Mouse (Mus musculus) liver, embryonic 14.5 days (tissue): ENCODE measurements around the gene Agap3. TPM values are rescaled to one million over a fixed set of nuclear protein-coding genes. Genes with fewer than 3 reads are reported as not detected.

Experiments used
- ATAC-seq: fragments of 200-750 bp; cut with Nextera tagmentation; 2 replicates; pipeline ENCODE4 v1.8.0; 2017; ENCODE audit warnings: moderate number of reproducible peaks, mild to moderate bottlenecking, moderate library complexity; ENCODE audit not compliant: insufficient read depth
- DNase-seq, 3 experiments: peaks; one replicate each; pipeline ENCODE4 v3.0.0-alpha.2; 2012 to 2013; ENCODE audit warnings: low read depth in 3 of 3, low spot score in 3 of 3
- H3K27ac ChIP-seq: fragments of 300-500 bp; sonication (generic); 2 replicates; pipeline ENCODE4 v1.5.1; 2014; ENCODE audit warnings: moderate library complexity, mild to moderate bottlenecking, control low read depth, inconsistent platforms
- H3K27me3 ChIP-seq: fragments of 300-500 bp; sonication (generic); 2 replicates; pipeline ENCODE4 v1.6.1; 2014; ENCODE audit warnings: mild to moderate bottlenecking, low read length, moderate library complexity; ENCODE audit not compliant: control insufficient read depth, insufficient read depth
- H3K36me3 ChIP-seq: fragments of 300-500 bp; sonication (generic); replicated peaks from 2 replicates; pipeline ENCODE4 v1.6.1; 2014; ENCODE audit warnings: low read depth; ENCODE audit not compliant: control insufficient read depth, insufficient read depth
- H3K4me1 ChIP-seq, 2 experiments: fragments of 200-500 bp in 1 of 2; fragments of 300-500 bp in 1 of 2; sonication (generic) in 1 of 2; replicated peaks; 2 replicates each; pipeline ENCODE4 v1.6.1; 2012 to 2014; ENCODE audit warnings: antibody characterized with exemption in 1 of 2, inconsistent platforms in 1 of 2, low read length in 1 of 2; ENCODE audit not compliant: control insufficient read depth in 2 of 2, insufficient read depth in 2 of 2
- H3K4me2 ChIP-seq: fragments of 300-500 bp; sonication (generic); 2 replicates; pipeline ENCODE4 v1.6.1; 2014; ENCODE audit warnings: low read depth, mild to moderate bottlenecking, control low read depth, moderate library complexity
- H3K4me3 ChIP-seq, 2 experiments: fragments of 200-500 bp in 1 of 2; fragments of 300-500 bp in 1 of 2; sonication (generic) in 1 of 2; 2 replicates each; pipeline ENCODE4 v1.5.1; 2012 to 2014; ENCODE audit warnings: low read depth in 2 of 2, low read length in 2 of 2, mild to moderate bottlenecking in 2 of 2, control low read depth in 1 of 2, inconsistent platforms in 1 of 2, moderate library complexity in 1 of 2; ENCODE audit not compliant: insufficient read depth in 1 of 2
- H3K9ac ChIP-seq: fragments of 300-500 bp; sonication (generic); replicated peaks from 2 replicates; pipeline ENCODE4 v1.6.1; 2014; ENCODE audit warnings: mild to moderate bottlenecking, control low read depth, moderate library complexity
- H3K9me3 ChIP-seq: fragments of 300-500 bp; sonication (generic); 2 replicates; pipeline ENCODE4 v1.6.1; 2016; ENCODE audit warnings: low read length, mixed read lengths; ENCODE audit not compliant: control insufficient read depth
- CTCF ChIP-seq: IDR thresholded peaks from 2 replicates; pipeline ENCODE4 v1.5.1; 2016; ENCODE audit warnings: antibody characterized with exemption, low read depth, control low read depth
- EP300 ChIP-seq: IDR thresholded peaks from 2 replicates; pipeline ENCODE4 v1.6.1; 2016; ENCODE audit warnings: antibody characterized with exemption, low read depth
- WGBS: fragments of 180-500 bp; shearing (Covaris S2); extraction: QIAGEN DNeasy Blood & Tissue Kit; methylation state at CpG from one replicate; pipeline ENCODE4 v1.1.7; 2014; ENCODE audit not compliant: insufficient replicate concordance; 5-methylcytosine and 5-hydroxymethylcytosine counted together
- polyA plus RNA-seq, 2 experiments: library from polyadenylated mRNA; depleted of rRNA in 1 of 2; stranded (reverse) in 1 of 2; unstranded in 1 of 2; fragments of >200 nt; fragmentation: Nextera tagmentation in 1 of 2; extraction: Ambion mirVana in 1 of 2; gene quantifications; 2 replicates each; pipeline versions ENCODE4 v1.2.1 to v1.2.3; 2012 to 2014

The Agap3 gene
- polyA plus RNA-seq, 2 experiments = 6.6 to 16.9 TPM

GRCm38 (mm10) chr5:24444746-24445427, 7.1 kb upstream of the Agap3 start, which contains the start of gene Fastk:
Fastk (minus strand) TSS chr5:24445287.
- H3K4me1 ChIP-seq = peaks cover 14 to 15% of the 10 kb centered on the region in 2 experiments
- no peaks in the 10 kb centered on the region for H3K9me3 ChIP-seq
- H3K4me2 ChIP-seq = peak within 1 kb of the TSS; percentile 98
- H3K27me3 ChIP-seq = no peaks in the 10 kb centered on the region
- TF ChIP-seq EP300 = no peak
- no peak for TF ChIP-seq CTCF
- H3K9ac ChIP-seq = peak within 1 kb of the TSS; percentile 96
- under 1% methylated on average over 59 of the region's 60 CpGs for WGBS
- ATAC-seq (peak; percentile 82), DNase-seq (peak; percentile 85 to 89 (median 89))
- H3K4me3 ChIP-seq = peak within 1 kb of the TSS; percentile 79 to 91
- H3K36me3 ChIP-seq = peaks cover 10% of the 10 kb centered on the region
- peak within 1 kb of the TSS; percentile 69 for H3K27ac ChIP-seq

- Histone ChIP-seq H3K4me1 (peaks cover 15 to 16% of the 10 kb centered on the region in 2 experiments), H3K4me2 (peak overlapping the region; percentile 98), H3K27me3 (no peaks in the 10 kb centered on the region), H3K4me3 (peak overlapping the region; percentile 79 to 91), H3K9me3 (no peaks in the 10 kb centered on the region), H3K27ac (peak overlapping the region; percentile 69), H3K9ac (peak overlapping the region; percentile 96), H3K36me3 (peaks cover 6% of the 10 kb centered on the region)
- ATAC-seq (no peak), DNase-seq (no peak)
- TF ChIP-seq EP300 = no peak
- TF ChIP-seq CTCF = 0 out of 2 replicates have a peak, but pooled peaks have one; percentile 35
- 58% methylated on average over 20 of the region's 20 CpGs for WGBS
These were observed 6.4 kb upstream of the Agap3 start for GRCm38 (mm10) chr5:24445428-24446080.

DNA sequence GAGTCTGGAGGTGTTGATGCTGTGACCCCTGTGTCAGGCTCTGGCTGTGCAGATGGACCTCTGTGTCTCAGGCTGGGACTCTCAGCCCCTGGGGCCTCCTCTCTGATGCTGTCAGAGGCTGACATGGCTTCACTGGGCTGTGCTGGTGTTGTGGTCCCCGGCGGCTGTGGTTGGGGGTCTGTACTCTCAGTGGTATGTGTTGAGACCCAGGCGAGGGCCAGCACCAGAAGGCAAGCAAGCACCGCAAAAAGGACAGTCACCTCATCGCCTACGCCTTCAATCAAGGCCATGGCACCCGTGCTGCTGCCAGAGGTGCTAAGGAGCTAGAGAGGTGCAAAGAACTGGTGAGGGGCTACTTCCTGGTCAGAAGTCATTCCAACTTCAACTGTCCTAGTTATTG, 5.3 kb upstream of the Agap3 start:
- no peak for ATAC-seq
- Histone ChIP-seq H3K27ac (no peak overlapping the region), H3K27me3 (no peaks in the 10 kb centered on the region), H3K9me3 (no peaks in the 10 kb centered on the region), H3K4me2 (peak overlapping the region; percentile 79; the same call in 1 of the 2 replicates), H3K36me3 (no peaks in the 10 kb centered on the region; the same call in 1 of the 2 replicates), H3K9ac (no peak overlapping the region), H3K4me1 (peaks cover 24% of the 10 kb centered on the region in 2 experiments), H3K4me3 (no peak overlapping the region)
- no peak for DNase-seq
- WGBS = 90% methylated on average over 7 of the region's 7 CpGs
- TF ChIP-seq EP300 (no peak), CTCF (no peak)

GRCm38 (mm10) chr5:24447624-24448298, 4.2 kb upstream of the Agap3 start, which contains the start of gene Tmub1:
Tmub1 (minus strand) TSS chr5:24447854.
- peak within 1 kb of the TSS; percentile 54 for H3K9ac ChIP-seq
- H3K36me3 ChIP-seq = no peaks in the 10 kb centered on the region
- no peaks in the 10 kb centered on the region for H3K9me3 ChIP-seq
- ATAC-seq = peak; percentile 61
- no peaks in the 10 kb centered on the region for H3K27me3 ChIP-seq
- H3K4me1 ChIP-seq = peaks cover 24 to 25% of the 10 kb centered on the region in 2 experiments
- DNase-seq = peak; percentile 67 to 73 (median 68)
- H3K4me2 ChIP-seq = peak within 1 kb of the TSS; percentile 79
- peak within 1 kb of the TSS; percentile 57 to 62 for H3K4me3 ChIP-seq
- no peak for TF ChIP-seq CTCF
- TF ChIP-seq EP300 = no peak
- H3K27ac ChIP-seq = peak within 1 kb of the TSS; percentile 5; the same call in 1 of the 2 replicates
- 3% methylated on average over 34 of the region's 34 CpGs for WGBS
